Mouse (Mus musculus): ENCODE results near the gene Kcnn4. TPM values are rescaled to one million over a fixed set of nuclear protein-coding genes. Genes with fewer than 3 reads are reported as not detected.

Gene Kcnn4
- polyA plus RNA-seq, 1 experiment, result 102 TPM

DNA sequence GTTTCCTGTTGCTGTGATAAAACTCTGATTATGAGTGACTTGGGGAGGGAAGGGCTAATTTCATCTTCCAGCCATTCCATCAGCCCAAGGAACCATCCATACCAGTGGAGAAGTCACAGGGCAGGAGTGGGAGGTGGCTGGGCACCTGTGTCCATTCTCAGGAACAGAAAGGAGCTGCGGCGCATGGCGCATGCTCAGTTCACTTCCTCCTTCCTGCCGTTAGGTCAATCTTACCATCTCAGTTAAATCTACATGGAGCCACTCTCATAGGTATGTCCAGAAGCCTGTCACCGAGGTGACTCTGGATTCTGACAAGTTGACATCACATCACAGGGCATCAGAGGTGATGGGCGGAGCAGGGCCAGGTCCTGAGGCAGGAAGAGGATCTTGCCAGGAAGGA, 14.4 kb upstream of the Kcnn4 start:
- Histone ChIP-seq H3K4me3 (ENCODE audit: extremely low read depth, insufficient read depth, insufficient read length) (no peak overlapping the region), H3K36me3 (ENCODE audit: control insufficient read depth, insufficient read depth, low read length) (no peaks in the 10 kb centered on the region), H3K27ac (ENCODE audit: insufficient read depth, low read length) (no peak overlapping the region), H3K4me1 (ENCODE audit: control insufficient read depth, insufficient read depth, insufficient read length) (no peaks in the 10 kb centered on the region), H3K27me3 (ENCODE audit: control insufficient read depth, insufficient read depth, low read length) (no peaks in the 10 kb centered on the region)
- no peak for DNase-seq (ENCODE audit: low read depth in 1 of 2, low spot score in 2 of 2)
- TF ChIP-seq POLR2A (IDR thresholded peaks at IDR 0.05; ENCODE audit: low read depth, low read length) (no peak), CTCF (IDR thresholded peaks at IDR 0.05; ENCODE audit: extremely low read depth, insufficient read depth, insufficient read length, insufficient replicate concordance) (no peak)
- 69% methylated on average over 6 of the region's 6 CpGs for WGBS

DNA sequence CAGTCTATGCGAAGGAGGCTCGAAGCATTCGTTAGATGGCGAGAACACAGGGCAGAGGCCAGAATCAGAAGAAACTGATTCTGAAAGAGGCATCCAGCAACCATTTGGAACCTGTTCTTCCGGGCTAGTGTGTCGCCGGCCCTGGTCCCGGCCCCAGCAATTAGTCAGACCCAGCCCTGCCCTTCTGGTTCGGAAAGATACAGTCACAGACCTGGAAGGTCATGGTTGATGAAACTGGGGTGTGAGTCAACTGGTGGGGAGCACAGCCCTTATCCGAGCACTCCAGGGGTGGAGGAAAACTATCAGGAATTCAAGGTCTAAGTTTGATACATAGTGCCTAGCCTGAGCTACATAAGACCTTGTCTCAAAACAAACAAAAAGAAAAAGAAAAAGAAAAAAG, 14.0 kb upstream of the Kcnn4 start:
- Histone ChIP-seq H3K27ac (ENCODE audit: insufficient read depth, low read length) (no peak overlapping the region), H3K27me3 (ENCODE audit: control insufficient read depth, insufficient read depth, low read length) (no peaks in the 10 kb centered on the region), H3K4me1 (ENCODE audit: control insufficient read depth, insufficient read depth, insufficient read length) (no peaks in the 10 kb centered on the region), H3K36me3 (ENCODE audit: control insufficient read depth, insufficient read depth, low read length) (no peaks in the 10 kb centered on the region), H3K4me3 (ENCODE audit: extremely low read depth, insufficient read depth, insufficient read length) (no peak overlapping the region)
- no peak for DNase-seq (ENCODE audit: low read depth in 1 of 2, low spot score in 2 of 2)
- TF ChIP-seq POLR2A (IDR thresholded peaks at IDR 0.05; ENCODE audit: low read depth, low read length) (no peak), CTCF (IDR thresholded peaks at IDR 0.05; ENCODE audit: extremely low read depth, insufficient read depth, insufficient read length, insufficient replicate concordance) (no peak)
- 81% methylated on average over 10 of the region's 10 CpGs for WGBS

DNA sequence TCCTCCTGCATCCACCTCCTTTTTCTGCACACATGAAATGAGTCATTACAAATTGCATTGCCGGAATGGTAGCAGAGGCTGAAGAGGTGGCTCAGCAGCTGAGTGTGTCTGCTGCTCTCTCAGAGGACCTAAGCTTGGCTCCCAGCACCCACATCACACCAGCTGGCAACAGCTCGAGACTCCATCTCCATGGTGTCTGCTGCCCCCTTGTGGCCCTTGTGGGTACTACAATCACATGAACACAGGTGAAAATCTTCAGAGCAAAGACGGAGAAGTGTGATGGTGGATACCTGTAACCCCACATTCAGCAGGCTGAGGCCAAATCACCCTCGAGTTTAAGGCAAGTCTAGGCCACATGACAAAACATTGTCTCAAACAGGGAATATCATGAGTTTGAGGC, 12.2 kb upstream of the Kcnn4 start:
- TF ChIP-seq POLR2A (IDR thresholded peaks at IDR 0.05; ENCODE audit: low read depth, low read length) (no peak), CTCF (IDR thresholded peaks at IDR 0.05; ENCODE audit: extremely low read depth, insufficient read depth, insufficient read length, insufficient replicate concordance) (peak; percentile 42; the same call in 1 of the 2 replicates)
- 48% methylated on average over 4 of the region's 4 CpGs for WGBS
- DNase-seq (ENCODE audit: low read depth in 1 of 2, low spot score in 2 of 2), result no peak
- Histone ChIP-seq H3K27me3 (ENCODE audit: control insufficient read depth, insufficient read depth, low read length) (no peaks in the 10 kb centered on the region), H3K4me1 (ENCODE audit: control insufficient read depth, insufficient read depth, insufficient read length) (no peaks in the 10 kb centered on the region), H3K36me3 (ENCODE audit: control insufficient read depth, insufficient read depth, low read length) (no peaks in the 10 kb centered on the region), H3K4me3 (ENCODE audit: extremely low read depth, insufficient read depth, insufficient read length) (no peak overlapping the region), H3K27ac (ENCODE audit: insufficient read depth, low read length) (no peak overlapping the region)

DNA sequence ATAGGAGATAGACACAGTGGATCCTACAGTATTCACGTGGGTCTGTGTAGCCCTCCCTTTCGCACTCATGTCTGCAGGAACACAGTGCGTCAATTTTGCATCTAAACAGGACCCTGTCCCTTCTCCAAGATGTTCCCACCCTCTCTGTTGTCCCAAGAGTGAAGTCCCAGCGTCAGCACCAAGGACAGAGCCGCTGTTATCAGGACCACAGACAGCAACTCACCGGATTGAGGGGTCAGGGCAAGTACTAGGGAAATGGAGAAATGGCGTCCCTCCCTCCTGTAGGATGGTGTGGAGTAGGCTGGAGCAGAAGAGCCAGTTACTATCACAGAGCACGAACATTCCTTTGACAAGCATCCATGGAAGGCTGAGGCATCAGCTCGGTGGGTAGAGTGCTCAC, 10.8 kb upstream of the Kcnn4 start:
- Histone ChIP-seq H3K27me3 (ENCODE audit: control insufficient read depth, insufficient read depth, low read length) (no peaks in the 10 kb centered on the region), H3K36me3 (ENCODE audit: control insufficient read depth, insufficient read depth, low read length) (no peaks in the 10 kb centered on the region), H3K4me3 (ENCODE audit: extremely low read depth, insufficient read depth, insufficient read length) (no peak overlapping the region), H3K27ac (ENCODE audit: insufficient read depth, low read length) (no peak overlapping the region), H3K4me1 (ENCODE audit: control insufficient read depth, insufficient read depth, insufficient read length) (no peaks in the 10 kb centered on the region)
- 24% methylated on average over 9 of the region's 9 CpGs for WGBS
- TF ChIP-seq CTCF (IDR thresholded peaks at IDR 0.05; ENCODE audit: extremely low read depth, insufficient read depth, insufficient read length, insufficient replicate concordance), result no peak
- no peak for TF ChIP-seq POLR2A (IDR thresholded peaks at IDR 0.05; ENCODE audit: low read depth, low read length)
- no peak for DNase-seq (ENCODE audit: low read depth in 1 of 2, low spot score in 2 of 2)

DNA sequence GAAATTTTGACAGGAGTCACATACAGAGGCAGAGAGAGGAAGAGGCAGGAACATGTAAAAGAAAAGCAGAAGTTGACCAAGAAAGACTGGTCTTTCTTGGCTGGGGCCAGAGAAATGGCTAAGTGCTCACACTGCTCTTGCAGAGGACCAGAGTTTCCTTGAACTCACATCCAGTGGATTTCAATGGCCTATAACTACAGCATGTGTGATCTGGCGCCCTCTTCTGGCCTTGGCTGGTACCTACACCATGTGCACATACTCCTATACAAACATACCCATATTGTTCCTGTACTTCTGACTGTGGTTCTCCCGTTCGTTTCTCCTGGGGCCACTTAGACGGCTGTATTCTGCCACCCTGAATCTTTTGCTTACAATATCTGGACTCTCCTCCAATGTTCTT, 9.1 kb upstream of the Kcnn4 start:
- no peak for TF ChIP-seq CTCF (IDR thresholded peaks at IDR 0.05; ENCODE audit: extremely low read depth, insufficient read depth, insufficient read length, insufficient replicate concordance)
- no peak for TF ChIP-seq POLR2A (IDR thresholded peaks at IDR 0.05; ENCODE audit: low read depth, low read length)
- H3K27me3 ChIP-seq (ENCODE audit: control insufficient read depth, insufficient read depth, low read length), result no peaks in the 10 kb centered on the region
- no peak for DNase-seq (ENCODE audit: low read depth in 1 of 2, low spot score in 2 of 2)
- H3K36me3 ChIP-seq (ENCODE audit: control insufficient read depth, insufficient read depth, low read length), result no peaks in the 10 kb centered on the region
- H3K4me1 ChIP-seq (ENCODE audit: control insufficient read depth, insufficient read depth, insufficient read length), result no peaks in the 10 kb centered on the region
- no peak overlapping the region for H3K4me3 ChIP-seq (ENCODE audit: extremely low read depth, insufficient read depth, insufficient read length)
- H3K27ac ChIP-seq (ENCODE audit: insufficient read depth, low read length), result no peak overlapping the region
- WGBS, result 68% methylated on average over 4 of the region's 4 CpGs

GRCm38 (mm10) chr7:24363228-24363627, 6.8 kb upstream of the Kcnn4 start:
- TF ChIP-seq CTCF (IDR thresholded peaks at IDR 0.05; ENCODE audit: extremely low read depth, insufficient read depth, insufficient read length, insufficient replicate concordance) (peak; percentile 22; the same call in 1 of the 2 replicates), POLR2A (IDR thresholded peaks at IDR 0.05; ENCODE audit: low read depth, low read length) (no peak)
- no peak for DNase-seq (ENCODE audit: low read depth in 1 of 2, low spot score in 2 of 2)
- no peak overlapping the region for H3K27ac ChIP-seq (ENCODE audit: insufficient read depth, low read length)
- H3K4me1 ChIP-seq (ENCODE audit: control insufficient read depth, insufficient read depth, insufficient read length), result no peaks in the 10 kb centered on the region; the same call in 1 of the 2 replicates
- H3K4me3 ChIP-seq (ENCODE audit: extremely low read depth, insufficient read depth, insufficient read length), result no peak overlapping the region
- H3K36me3 ChIP-seq (ENCODE audit: control insufficient read depth, insufficient read depth, low read length), result no peaks in the 10 kb centered on the region
- WGBS, result 22% methylated on average over 5 of the region's 7 CpGs
- no peaks in the 10 kb centered on the region for H3K27me3 ChIP-seq (ENCODE audit: control insufficient read depth, insufficient read depth, low read length)

DNA sequence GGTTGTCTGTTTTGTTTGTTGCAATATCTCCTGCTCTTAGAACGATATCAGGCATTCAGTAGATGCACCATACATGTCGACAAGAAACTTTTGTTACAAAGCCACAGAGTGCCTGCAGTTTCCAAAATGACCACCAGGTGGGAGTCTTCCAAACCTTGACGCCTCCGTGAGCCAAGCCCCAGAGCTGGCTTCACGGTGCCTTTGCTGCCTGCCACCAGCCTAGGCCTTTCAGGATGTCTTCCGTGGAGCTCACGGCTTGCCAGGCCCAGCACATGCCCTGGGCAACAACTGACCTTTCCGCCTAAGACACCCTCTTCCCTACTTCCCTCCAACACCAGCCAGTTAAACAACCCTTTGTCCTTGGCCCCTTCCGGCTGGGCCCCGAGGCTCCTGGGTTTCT, 5.2 kb upstream of the Kcnn4 start:
- no peak overlapping the region for H3K4me3 ChIP-seq (ENCODE audit: extremely low read depth, insufficient read depth, insufficient read length)
- no peaks in the 10 kb centered on the region for H3K36me3 ChIP-seq (ENCODE audit: control insufficient read depth, insufficient read depth, low read length)
- 21% methylated on average over 10 of the region's 10 CpGs for WGBS
- peaks cover 8% of the 10 kb centered on the region; the same call in 1 of the 2 replicates for H3K4me1 ChIP-seq (ENCODE audit: control insufficient read depth, insufficient read depth, insufficient read length)
- peak; percentile 77 to 81 for DNase-seq (ENCODE audit: low read depth in 1 of 2, low spot score in 2 of 2)
- no peak overlapping the region for H3K27ac ChIP-seq (ENCODE audit: insufficient read depth, low read length)
- TF ChIP-seq CTCF (IDR thresholded peaks at IDR 0.05; ENCODE audit: extremely low read depth, insufficient read depth, insufficient read length, insufficient replicate concordance), result peak; percentile 89
- TF ChIP-seq POLR2A (IDR thresholded peaks at IDR 0.05; ENCODE audit: low read depth, low read length), result no peak
- no peaks in the 10 kb centered on the region for H3K27me3 ChIP-seq (ENCODE audit: control insufficient read depth, insufficient read depth, low read length)
